Mouse (Mus musculus) ES-E14 (cell line): ENCODE measurements around the gene Tac2.

Experiments used
- HCFC1 ChIP-seq: IDR thresholded peaks from 2 replicates; pipeline ENCODE4 v1.6.1; 2012; ENCODE audit warnings: low read length, inconsistent platforms, borderline replicate concordance; ENCODE audit not compliant: insufficient read depth
- ZC3H11A ChIP-seq: IDR thresholded peaks from 2 replicates; pipeline ENCODE4 v1.6.1; 2012; ENCODE audit warnings: low read depth, mild to moderate bottlenecking, inconsistent platforms, low read length, borderline replicate concordance
- ZNF384 ChIP-seq: IDR thresholded peaks from 2 replicates; pipeline ENCODE4 v1.6.1; 2012; ENCODE audit warnings: low read depth, low read length, inconsistent platforms

DNA sequence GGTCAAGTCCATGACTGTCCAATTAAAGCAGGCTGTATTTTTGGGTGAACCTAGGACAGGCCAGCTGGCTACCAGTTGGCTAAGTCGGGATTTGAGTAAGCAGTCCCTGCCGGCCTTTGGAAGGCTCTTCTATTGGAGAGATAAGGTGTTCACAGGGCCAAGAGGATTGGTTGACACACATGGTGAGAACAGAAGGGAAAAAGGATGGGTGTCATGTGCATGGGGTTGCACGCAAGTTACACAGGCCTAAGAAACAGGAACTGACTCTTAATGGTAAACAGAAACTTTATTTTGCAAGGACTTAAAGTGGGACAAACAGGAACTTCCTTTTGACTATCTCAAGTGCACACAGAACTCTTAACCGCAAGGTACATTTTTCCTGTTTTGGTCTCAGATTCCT lies 12.6 kb downstream of the Tac2 start:
- no peak for TF ChIP-seq ZC3H11A
- no peak for TF ChIP-seq ZNF384
- no peak for TF ChIP-seq HCFC1
